Mouse (Mus musculus): ENCODE data around the gene Hcfc2. TPM values are rescaled to one million over a fixed set of nuclear protein-coding genes. Genes with fewer than 3 reads are reported as not detected.

The Hcfc2 gene
- polyA plus RNA-seq, 1 experiment from 2014 or later = 37.3 TPM

DNA sequence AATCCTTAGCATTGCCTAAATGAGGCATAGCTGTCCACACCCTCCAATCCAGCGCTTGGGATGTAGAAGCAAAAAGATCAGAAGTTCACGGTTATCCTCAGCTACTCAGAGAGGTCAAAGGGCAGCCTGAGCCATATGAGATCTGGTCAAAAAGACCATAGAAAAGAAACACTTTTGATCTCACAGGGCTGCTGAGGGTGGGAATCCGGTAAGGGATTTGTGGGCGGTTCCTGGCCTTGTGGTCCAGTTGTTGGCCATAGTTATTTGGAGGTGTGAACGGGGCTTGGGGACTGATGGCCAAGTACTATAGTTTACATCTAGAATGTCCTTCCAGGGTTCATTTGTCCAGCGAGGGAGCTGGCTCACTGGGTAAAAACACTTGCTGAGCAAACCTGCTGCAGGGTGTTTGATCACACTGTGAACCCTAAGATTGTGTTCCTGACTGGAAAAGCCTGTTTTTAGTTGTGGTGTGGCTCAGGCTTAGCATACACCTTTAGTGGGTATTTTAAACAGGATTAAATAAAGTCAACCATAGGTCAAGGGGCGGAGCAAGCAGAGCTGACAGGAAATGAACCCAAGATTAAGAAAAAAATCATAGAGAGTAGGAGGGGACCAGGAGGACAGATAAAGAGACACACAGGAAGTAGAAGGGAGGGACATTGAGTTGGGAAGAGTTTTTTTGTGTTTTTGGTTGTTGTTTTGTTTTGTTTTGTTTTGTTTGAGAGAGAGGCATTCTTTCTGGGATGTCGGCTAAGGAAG lies 83.0 kb downstream of the Hcfc2 start:
- no peaks in the 10 kb centered on the region for H3K27me3 ChIP-seq
- no peaks in the 10 kb centered on the region for H3K9me3 ChIP-seq
- H3K9ac ChIP-seq = no peak overlapping the region
- H3K4me2 ChIP-seq = no peak overlapping the region
- no peaks in the 10 kb centered on the region for H3K36me3 ChIP-seq
- H3K4me3 ChIP-seq = no peak overlapping the region
- H3K4me1 ChIP-seq = no peaks in the 10 kb centered on the region
- no peak overlapping the region for H3K27ac ChIP-seq
- WGBS = 80% methylated on average over 8 of the region's 8 CpGs
- no peak for ATAC-seq (ENCODE audit: borderline replicate concordance, extremely low read depth, low FRiP score, low TSS enrichment)

DNA sequence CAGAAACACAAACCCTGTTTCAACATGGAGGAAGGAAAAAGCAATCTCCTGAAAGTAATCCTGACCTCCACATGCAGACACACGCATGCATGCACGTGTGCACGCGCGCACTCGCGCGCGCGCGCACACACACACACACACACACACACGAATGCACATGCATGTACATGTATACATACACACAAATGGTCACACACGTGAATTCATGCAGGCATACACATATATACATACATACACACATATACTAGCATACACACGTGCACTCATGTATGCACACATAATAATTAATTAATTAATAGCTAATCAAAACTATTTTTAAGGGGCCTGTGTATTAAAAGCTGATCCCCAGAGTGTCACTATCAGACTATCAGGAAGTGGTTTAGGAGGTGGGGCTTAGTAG lies 83.9 kb downstream of the Hcfc2 start:
- Histone ChIP-seq H3K9ac (no peak overlapping the region), H3K4me3 (no peak overlapping the region), H3K4me2 (no peak overlapping the region), H3K9me3 (no peaks in the 10 kb centered on the region), H3K4me1 (no peaks in the 10 kb centered on the region), H3K27ac (no peak overlapping the region), H3K36me3 (no peaks in the 10 kb centered on the region), H3K27me3 (no peaks in the 10 kb centered on the region)
- WGBS = 98% methylated on average over 14 of the region's 14 CpGs
- ATAC-seq (ENCODE audit: borderline replicate concordance, extremely low read depth, low FRiP score, low TSS enrichment) = no peak

DNA sequence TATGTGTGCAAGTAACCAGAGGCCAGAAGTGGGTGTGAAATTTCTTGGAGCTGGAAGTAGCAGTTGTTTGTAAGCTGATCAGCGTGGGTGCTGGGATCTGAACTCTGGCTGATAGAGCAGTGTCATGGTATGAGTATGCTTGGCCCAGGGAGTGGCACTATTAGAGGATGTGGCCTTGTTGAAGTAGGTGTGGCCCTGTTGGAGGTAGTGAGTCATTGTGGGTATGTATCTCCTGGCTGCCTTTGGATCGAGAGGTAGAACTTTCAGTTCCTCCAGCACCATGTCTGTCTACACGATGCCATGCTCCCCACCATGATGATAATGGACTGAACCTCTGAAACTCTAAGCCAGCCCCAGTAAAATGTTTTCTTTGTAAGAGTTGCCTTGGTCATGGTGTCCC lies 84.4 kb downstream of the Hcfc2 start:
- H3K9me3 ChIP-seq = no peaks in the 10 kb centered on the region
- 93% methylated on average over 3 of the region's 3 CpGs for WGBS
- H3K36me3 ChIP-seq = no peaks in the 10 kb centered on the region
- H3K9ac ChIP-seq = no peak overlapping the region
- no peaks in the 10 kb centered on the region for H3K4me1 ChIP-seq
- no peak overlapping the region for H3K27ac ChIP-seq
- no peak for ATAC-seq (ENCODE audit: borderline replicate concordance, extremely low read depth, low FRiP score, low TSS enrichment)
- no peaks in the 10 kb centered on the region for H3K27me3 ChIP-seq
- H3K4me3 ChIP-seq = no peak overlapping the region
- H3K4me2 ChIP-seq = no peak overlapping the region

DNA sequence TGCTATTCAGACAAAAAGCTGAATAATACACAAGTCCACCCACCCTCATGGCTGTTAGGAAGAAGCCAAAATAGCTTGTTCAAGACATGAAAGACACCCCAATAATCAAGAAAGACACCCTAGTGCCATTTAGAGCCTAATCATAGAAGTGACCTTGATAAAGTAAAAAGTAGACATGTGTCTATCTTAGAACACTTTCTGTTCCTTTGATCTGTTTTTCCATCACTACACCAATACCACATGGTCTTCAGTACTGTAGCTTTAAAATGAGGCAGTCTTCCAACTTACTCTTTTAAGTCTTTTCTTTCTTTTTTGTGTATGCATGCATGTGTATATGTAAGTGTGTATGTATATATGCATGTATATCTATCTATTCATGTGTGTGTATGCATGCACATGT lies 84.9 kb downstream of the Hcfc2 start:
- H3K36me3 ChIP-seq = no peaks in the 10 kb centered on the region
- no peaks in the 10 kb centered on the region for H3K27me3 ChIP-seq
- H3K9me3 ChIP-seq = no peaks in the 10 kb centered on the region
- no peak overlapping the region for H3K9ac ChIP-seq
- H3K4me3 ChIP-seq = no peak overlapping the region
- ATAC-seq (ENCODE audit: borderline replicate concordance, extremely low read depth, low FRiP score, low TSS enrichment) = no peak
- no peak overlapping the region for H3K27ac ChIP-seq
- no peak overlapping the region for H3K4me2 ChIP-seq
- no peaks in the 10 kb centered on the region for H3K4me1 ChIP-seq

DNA sequence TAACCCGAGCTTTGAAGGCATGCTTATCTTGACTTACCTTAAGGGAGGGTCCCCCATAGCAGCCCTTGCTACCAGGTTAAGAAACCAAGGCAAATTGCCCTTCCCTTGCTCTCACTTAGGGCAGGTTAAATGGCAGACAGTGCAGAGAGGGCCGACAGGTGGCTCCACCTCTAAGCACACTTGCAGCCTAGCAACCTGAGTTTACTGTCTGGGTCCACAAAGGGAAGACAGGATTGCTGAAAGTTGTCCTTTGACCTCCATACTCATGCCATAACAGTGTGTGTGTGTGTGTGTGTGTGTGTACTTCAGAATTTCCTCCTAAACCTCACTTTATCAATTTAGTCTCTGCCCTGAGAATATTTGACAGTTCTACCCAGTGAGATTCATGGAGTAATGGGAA lies 86.5 kb downstream of the Hcfc2 start:
- no peaks in the 10 kb centered on the region for H3K27me3 ChIP-seq
- no peak for ATAC-seq (ENCODE audit: borderline replicate concordance, extremely low read depth, low FRiP score, low TSS enrichment)
- no peak overlapping the region for H3K27ac ChIP-seq
- H3K4me3 ChIP-seq = no peak overlapping the region
- WGBS = 31% methylated on average over 2 of the region's 2 CpGs
- no peak overlapping the region for H3K9ac ChIP-seq
- no peak overlapping the region for H3K4me2 ChIP-seq
- H3K36me3 ChIP-seq = no peaks in the 10 kb centered on the region
- H3K9me3 ChIP-seq = no peaks in the 10 kb centered on the region
- H3K4me1 ChIP-seq = no peaks in the 10 kb centered on the region

DNA sequence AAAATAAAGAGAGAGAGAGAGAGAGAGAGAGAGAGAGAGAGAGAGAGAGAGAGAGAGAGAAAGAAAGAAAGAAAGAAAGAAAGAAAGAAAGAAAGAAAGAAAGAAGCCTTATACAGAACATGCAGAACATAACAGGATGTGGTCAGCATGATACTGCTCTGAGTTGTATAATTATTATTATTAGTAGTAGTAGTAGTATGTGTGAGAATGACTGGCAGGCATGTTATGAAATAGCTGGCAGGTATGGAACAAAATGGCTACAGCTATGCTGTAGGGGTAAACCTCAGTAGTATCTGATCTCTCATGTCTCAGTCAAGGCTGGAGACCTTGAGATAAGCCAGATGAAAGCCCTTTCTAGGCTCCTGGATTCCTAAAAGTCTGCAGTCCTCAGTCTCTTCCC lies 93.2 kb downstream of the Hcfc2 start:
- Histone ChIP-seq H3K9ac (no peak overlapping the region), H3K36me3 (no peaks in the 10 kb centered on the region), H3K9me3 (no peaks in the 10 kb centered on the region), H3K4me1 (no peaks in the 10 kb centered on the region), H3K27me3 (no peaks in the 10 kb centered on the region), H3K27ac (no peak overlapping the region), H3K4me3 (no peak overlapping the region), H3K4me2 (no peak overlapping the region)
- no peak for ATAC-seq (ENCODE audit: borderline replicate concordance, extremely low read depth, low FRiP score, low TSS enrichment)

DNA sequence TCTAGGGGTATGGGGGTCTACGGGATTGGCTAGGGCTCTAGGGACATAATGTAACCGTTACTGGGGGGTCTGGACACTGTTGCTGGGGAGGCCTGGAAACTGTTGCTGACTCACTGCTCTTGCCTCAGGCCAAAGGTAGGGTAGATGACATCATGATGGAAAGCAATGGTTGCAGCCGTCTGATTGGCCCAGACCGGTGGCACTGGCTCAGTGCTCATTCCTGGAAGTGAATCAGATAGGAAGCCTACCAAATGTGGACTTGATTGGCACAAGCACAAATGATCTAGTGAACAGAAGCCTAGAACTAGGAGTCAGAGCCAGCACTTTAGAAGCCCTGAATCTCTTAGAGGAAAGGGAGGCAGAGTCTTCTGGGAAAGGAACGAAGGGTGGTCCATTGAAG lies 94.5 kb downstream of the Hcfc2 start:
- WGBS = 90% methylated on average over 5 of the region's 5 CpGs
- no peak overlapping the region for H3K4me2 ChIP-seq
- no peak overlapping the region for H3K4me3 ChIP-seq
- H3K27me3 ChIP-seq = no peaks in the 10 kb centered on the region
- H3K4me1 ChIP-seq = peaks cover 9% of the 10 kb centered on the region
- no peak for ATAC-seq (ENCODE audit: borderline replicate concordance, extremely low read depth, low FRiP score, low TSS enrichment)
- no peaks in the 10 kb centered on the region for H3K9me3 ChIP-seq
- H3K27ac ChIP-seq = no peak overlapping the region
- no peaks in the 10 kb centered on the region for H3K36me3 ChIP-seq
- H3K9ac ChIP-seq = no peak overlapping the region

DNA sequence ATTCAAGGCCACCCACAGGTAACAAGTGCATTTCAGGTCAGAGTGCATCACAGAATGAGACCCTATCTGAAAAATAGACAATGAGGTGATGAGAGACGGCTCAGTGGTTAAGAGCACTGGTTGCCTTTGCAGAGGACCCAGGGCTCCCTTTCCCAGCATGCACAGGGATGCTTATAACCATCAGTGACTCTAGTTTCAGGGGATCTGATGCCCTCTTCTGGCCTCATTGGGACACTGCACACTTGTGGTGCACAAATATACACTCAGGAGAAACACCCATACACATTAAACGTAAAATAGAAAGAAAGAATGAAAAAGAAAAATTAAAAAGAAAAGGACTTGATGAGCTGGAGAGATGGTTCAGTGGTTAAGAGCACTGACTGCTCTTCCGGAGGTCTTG lies 95.8 kb downstream of the Hcfc2 start:
- Histone ChIP-seq H3K9me3 (no peaks in the 10 kb centered on the region), H3K9ac (no peak overlapping the region), H3K36me3 (no peaks in the 10 kb centered on the region), H3K4me3 (no peak overlapping the region), H3K4me1 (peaks cover 12% of the 10 kb centered on the region), H3K27me3 (no peaks in the 10 kb centered on the region), H3K4me2 (no peak overlapping the region), H3K27ac (no peak overlapping the region)
- 88% methylated on average over 3 of the region's 3 CpGs for WGBS
- no peak for ATAC-seq (ENCODE audit: borderline replicate concordance, extremely low read depth, low FRiP score, low TSS enrichment)

Other genes with a start within 250 kb of the Hcfc2 start
- not detected in 2 replicates for gene Gm1553, start 203.5 kb upstream of the Hcfc2 start, polyA plus RNA-seq (2015; fragmentation: Nextera tagmentation; extraction: Ambion mirVana)
- gene 1190007I07Rik, start 72.9 kb upstream of the Hcfc2 start, polyA plus RNA-seq (2015; fragmentation: Nextera tagmentation; extraction: Ambion mirVana) = 34.3 and 40.5 TPM in 2 replicates
- gene Tdg, start 66.3 kb upstream of the Hcfc2 start, polyA plus RNA-seq (2015; fragmentation: Nextera tagmentation; extraction: Ambion mirVana) = 131 and 132 TPM in 2 replicates
- gene Glt8d2, start 5.5 kb upstream of the Hcfc2 start, polyA plus RNA-seq (2015; fragmentation: Nextera tagmentation; extraction: Ambion mirVana) = 3.0 and 3.9 TPM in 2 replicates
- 47.6 and 50.1 TPM in 2 replicates for gene Nfyb, start 68.0 kb downstream of the Hcfc2 start, polyA plus RNA-seq (2015; fragmentation: Nextera tagmentation; extraction: Ambion mirVana)
- gene Txnrd1, start 137.8 kb downstream of the Hcfc2 start, polyA plus RNA-seq (2015; fragmentation: Nextera tagmentation; extraction: Ambion mirVana) = 118 and 123 TPM in 2 replicates
- 0.24 and 0.56 TPM in 2 replicates for gene Eid3, start 170.5 kb downstream of the Hcfc2 start, polyA plus RNA-seq (2015; fragmentation: Nextera tagmentation; extraction: Ambion mirVana)